Mouse (Mus musculus) gastrocnemius, postnatal 10 days (tissue): ENCODE results near the gene Ttll12. TPM values are rescaled to one million over a fixed set of nuclear protein-coding genes. Genes with fewer than 3 reads are reported as not detected.

Experiments
- DNase-seq: peaks from one replicate; pipeline ENCODE4 v3.0.0; 2021; ENCODE audit warnings: mixed read lengths
- total RNA-seq, 2 experiments: library from RNA; stranded (reverse); gene quantifications; 2 replicates each; pipeline ENCODE4 v1.2.3; 2021

The Ttll12 gene
- total RNA-seq, 2 experiments from 2014 or later, result 9.4 to 13.0 TPM

DNA sequence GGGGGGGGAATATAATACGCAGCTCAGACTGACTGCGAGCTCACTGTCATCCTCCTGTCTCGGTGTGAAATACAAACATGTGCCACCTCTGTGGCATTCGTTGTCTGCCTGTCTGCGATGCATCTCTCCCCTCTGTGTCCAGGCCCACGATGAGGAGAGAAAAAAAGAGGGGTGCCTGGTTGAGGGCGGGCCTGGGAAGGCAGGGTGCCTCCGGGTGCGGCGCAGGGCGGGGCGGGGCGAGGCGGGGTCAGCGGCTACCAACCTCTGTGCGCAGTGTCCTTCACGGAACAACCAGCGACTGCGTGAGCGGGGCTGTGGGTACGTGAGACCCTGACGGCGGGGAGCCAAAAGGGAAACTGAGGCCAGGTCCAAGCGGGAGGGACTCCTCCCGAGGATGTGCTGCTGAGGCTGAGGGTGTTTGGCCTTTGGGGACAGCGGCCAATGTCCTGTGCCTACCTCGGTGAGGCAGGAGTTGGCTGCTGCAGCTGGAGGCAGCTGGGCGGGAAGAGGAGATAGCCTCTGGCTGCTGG is 31.6 kb downstream of the Ttll12 start, which contains the start of the genes Tspo and Mcat:
Gene Tspo (plus strand): TSS at position 266 of the 530 bp plus-strand sequence.
Gene Mcat (minus strand): TSS at position 461 of the 530 bp plus-strand sequence.
- peak; percentile 62 for DNase-seq

DNA sequence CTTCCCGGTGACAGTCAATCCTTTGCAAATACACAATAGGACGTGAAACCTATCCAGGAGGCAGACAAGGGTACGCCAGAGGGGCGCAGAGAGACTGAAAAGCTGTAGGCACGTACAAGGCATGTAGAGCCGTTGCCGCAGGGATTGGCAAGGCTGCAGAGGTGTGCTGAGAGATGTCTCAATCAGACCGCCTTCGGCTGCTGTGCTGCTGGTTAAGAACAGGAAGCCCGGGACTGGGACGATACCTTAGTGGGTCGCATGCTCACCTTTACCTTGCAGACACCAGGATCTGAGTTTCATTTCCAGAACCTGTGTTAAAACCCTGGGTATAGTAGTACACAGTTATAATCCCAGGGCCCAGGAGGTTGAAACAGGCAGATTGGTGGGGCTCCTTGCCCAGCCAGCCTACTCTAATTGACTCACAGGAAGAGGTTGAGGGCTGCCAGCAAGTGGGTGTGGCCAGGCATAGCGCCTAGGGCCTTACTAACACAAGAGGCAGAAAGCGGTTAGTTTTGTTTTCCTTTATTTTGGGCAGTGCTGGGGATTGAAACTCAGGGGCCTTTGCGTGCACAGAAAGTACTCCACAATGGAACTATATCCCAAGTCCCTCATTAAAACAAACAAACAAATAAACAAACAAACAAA is 32.2 kb downstream of the Ttll12 start:
- peak; percentile 83 for DNase-seq

DNA sequence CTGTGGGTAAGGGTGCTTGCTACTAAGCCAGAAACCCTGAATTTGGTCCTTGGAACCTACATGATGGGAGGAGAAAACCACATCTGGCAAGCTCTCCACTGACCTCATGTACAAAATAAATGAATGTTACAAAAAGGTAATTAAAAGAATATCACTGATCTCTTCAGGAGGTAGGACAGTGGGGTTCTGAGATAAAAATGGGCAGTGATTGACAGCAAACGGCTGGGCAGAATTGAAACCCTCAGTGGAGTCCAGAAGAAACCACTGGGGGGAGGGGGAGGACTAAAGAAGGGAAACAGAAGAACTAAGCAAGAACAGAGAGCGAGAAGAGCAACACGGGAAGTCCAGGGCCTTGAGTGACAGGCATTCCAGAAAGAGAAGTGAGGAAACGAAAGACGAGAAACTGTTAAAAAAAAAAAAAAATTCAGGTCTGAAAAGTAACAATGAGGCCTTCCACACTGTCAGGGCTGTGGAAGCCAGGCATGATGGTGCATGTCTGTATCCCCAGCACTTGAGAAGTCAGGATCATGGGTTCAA is 33.9 kb downstream of the Ttll12 start:
- DNase-seq, result no peak

DNA sequence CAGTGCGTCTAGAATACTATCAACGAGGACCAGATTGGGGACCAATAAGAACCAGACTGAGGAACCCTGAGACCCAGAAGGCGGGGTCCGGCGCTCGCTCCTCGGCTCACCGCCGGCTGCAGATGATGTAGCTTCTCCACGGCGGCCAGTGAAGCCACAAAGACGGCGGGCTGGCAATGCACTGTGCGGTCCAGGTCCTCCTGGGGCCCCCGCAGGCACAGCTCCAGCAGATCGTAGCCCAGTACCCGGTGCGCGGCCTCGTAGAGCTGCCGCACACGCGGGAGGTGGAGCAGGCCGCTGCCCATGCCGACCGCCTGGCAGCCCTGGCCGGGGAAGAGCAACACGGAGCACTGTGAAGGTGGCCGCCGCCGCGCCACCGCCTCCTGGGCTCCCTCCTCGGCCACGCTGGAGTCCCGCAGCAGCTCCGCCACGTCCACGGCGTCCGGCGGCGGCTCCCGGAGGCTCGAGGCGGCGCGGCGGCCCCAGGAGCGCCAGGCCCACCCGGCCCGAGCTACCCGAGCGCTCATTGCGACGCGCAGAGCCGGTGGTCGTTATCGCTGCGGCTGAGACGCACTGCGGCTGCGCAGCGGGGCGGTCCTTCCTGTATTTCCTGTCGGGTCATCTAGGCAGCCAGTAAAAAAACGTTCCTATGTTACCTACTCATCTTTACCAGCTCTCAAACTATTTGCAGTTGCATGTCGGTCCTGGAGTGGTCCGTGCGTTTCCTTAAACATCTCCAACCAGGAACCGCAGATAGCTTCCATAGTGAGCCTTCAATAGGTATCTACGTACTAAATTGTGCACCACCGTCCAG is 39.6 kb downstream of the Ttll12 start:
- peak; percentile 82 for DNase-seq

DNA sequence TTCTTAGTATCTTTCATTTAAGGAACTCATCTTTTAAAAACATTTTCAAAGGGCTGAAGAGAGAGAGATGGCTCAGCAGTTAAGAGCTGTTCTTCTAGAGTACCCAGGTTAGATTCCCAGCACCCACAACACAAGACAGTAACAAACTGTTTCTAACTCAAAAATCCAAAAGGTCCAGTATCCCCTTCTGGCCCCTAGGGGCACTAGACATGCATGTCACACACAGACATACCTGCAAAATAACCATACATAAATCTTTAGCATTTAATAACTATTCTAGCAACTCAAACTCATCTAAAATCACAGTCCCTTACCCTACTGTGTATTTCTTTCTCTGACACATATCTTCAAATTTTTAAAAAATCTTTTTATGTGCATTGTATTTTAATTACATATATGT is 41.1 kb downstream of the Ttll12 start:
- no peak for DNase-seq

DNA sequence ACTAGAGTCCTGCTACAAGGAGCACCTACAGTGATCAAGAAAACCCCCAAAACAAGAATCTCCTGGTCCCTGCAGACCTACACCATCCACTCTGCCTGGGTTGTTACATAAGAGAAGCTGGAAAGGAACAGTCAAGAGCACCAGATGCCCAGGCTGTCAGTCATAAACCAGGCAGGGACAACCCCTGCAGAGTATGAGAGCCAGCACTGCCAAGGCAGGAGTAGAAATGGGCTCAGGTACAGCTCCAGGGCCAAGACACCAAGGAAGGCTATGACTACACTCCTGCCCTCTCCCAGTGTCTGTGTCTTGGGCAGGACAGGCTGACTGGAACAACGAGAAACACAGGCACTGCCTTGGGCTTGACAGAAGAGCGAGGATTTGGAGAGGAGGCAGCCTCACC is 44.8 kb downstream of the Ttll12 start:
- no peak for DNase-seq

DNA sequence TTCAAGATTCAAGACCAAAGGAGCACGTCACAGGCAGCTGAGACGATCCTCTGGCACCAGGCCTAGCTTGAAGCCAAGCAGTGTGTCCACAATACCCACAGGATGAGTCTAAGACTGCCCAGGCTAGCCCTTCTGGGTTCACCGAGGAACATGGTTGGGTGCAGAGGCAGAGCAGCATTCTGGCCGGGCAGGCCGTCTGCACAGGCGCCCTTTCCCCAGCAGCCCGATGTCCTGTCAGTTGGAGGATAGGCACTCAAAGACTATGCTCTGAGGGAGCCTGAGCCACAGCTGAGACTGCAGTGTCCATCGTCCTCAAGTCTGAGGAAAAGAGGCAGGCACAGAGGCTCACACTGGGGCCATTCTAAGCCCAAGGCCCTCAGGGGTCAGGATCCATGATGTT is 47.8 kb downstream of the Ttll12 start:
- DNase-seq, result no peak

DNA sequence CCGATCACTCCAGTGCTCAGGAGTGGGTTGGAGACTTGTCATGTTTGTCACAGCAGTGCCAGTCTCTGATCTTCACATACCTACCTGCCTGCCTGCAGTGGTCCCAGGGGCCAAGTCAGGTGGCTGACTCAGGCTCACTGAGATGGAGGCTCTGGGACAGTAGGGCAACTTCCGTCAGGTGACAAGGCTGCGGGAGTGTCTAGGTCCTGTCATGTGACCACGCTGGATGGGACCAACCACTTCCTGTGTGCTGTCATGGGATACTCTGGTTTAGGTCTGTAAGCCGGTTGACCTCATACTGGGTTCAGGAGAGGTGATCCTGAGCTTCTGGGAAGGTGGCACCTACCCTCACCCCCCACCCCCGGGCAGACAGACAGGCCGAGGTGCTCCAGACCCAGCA is 48.9 kb downstream of the Ttll12 start:
- DNase-seq, result no peak

DNA sequence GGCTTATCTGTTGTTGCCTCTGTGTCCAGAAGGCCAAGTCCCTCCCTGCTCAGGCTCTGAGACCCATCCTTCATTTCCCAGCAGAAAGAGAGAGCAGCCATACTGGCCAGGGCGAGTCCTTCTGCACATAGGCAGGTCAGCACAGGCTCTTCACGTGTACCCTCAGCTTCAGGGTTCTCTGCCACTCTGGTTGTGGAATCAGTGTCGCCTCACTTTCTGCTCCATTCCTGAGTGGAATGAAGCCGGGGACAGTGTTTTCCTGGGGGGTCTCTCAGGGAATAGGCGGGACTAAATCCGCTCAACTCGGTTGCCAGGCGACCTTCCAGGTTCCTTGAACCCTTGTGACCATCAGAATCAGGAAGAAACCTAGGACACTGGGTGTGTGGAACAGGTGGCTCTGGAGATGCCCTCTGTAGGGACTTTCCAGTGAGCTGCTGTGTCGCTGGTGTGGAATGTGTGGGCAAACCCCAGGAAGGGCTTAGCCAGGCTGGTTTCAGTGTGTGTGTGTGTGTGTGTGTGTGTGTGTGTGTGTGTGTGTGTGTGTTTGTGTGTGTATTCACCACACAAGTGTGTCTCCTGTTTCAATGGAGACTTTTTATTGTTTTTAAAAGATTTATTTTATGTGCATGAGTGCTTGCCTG is 53.2 kb downstream of the Ttll12 start:
- no peak for DNase-seq

DNA sequence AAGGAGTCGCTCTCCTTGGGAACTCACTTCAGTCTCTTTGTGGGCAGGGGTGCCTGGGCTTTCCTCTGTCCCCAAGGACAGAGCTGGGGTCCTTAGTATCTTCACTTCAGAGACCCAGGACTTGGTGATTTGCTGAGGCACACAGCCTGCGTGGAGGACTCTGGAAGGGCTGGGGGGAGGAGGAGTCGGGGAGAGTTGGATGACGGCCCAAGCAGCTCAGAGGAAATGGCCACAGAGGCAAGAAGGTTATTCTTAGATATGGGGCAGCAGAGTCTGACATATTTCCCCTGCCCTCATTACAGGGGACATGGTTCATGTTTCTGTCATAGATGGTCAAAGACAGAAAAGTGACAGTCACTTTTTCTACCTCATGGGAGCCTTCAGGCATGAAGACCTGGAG is 55.1 kb downstream of the Ttll12 start:
- DNase-seq, result peak; percentile 64

DNA sequence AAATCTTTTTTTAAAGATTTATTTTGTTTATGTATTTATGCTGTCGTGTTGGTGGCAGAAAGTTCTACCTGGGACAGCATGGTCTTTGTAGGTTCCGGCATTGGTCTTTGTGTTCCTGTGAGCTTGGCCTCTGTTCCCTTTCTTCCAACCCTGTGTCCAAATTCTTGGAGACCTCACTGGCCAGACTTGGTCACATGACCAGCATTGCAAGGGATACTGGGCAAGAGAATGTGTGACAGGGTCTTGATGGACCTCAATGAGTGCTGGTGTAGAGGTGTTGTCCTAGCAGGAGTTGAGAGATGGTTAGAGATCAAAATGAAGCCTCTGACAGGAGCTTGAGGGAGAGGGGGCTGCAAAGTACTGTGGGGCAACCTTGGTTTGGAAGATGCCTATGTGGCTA is 56.1 kb downstream of the Ttll12 start:
- no peak for DNase-seq

DNA sequence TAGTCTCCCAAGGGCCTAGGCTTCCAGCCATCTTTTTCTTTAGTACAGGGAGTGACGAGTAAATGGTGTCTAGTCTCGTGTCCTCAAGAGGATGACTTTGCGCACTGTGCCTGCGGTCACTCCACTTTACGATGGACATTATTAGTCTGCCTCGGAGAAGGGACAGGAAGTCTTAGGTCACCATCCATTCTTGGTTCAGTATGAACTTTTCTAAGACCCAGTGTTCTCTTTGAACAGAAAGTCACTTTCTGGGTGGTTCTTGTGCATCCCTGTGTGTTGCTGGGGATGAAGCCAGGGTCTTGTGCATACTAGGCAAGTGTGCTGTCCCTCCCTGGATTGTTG is 59.1 kb downstream of the Ttll12 start:
- DNase-seq, result no peak

DNA sequence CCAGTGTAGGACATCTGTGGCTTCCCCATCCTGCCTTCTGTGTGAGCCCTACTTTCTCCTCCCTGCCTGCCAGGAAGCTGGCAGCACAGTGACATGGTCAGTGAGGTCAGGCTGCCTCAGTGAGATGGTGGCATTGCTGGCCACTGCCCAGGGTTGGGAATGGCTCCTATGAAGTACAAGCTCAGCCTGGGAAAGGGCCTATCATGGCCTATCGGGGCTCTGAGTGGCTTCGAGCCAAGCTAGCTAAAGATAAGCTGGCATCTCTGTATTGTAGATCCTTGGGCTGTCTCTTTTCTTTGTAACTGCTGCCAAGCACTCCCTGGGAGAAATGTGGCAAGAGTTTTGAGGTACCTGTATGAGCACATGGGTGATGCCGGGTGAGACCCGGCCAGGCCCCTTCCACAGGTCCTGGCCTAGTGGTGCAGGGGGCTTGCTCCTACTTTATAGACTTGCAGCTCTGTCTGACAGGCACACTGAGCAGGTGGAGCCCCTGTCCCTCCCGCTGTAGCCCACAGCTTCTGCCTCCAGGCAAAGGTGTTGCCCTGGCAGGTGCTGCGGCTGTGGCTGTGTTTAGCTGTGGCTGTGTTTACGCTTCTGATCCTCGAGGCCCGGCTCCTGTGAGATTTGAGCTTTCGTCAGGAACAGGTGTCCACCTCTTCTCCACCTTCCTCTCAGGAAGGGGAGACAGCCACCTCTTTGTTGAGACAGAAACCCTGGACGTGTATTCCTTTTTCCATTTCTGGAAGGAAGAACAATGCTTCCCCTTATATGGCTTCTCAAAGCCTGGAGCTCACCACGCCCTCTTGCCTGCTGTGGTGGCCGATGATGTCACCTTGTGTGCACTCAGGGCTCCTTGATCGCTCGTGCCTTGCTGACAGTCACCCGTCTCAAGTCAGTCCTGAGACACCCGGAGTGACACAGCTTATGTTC is 59.7 kb downstream of the Ttll12 start:
- no peak for DNase-seq

DNA sequence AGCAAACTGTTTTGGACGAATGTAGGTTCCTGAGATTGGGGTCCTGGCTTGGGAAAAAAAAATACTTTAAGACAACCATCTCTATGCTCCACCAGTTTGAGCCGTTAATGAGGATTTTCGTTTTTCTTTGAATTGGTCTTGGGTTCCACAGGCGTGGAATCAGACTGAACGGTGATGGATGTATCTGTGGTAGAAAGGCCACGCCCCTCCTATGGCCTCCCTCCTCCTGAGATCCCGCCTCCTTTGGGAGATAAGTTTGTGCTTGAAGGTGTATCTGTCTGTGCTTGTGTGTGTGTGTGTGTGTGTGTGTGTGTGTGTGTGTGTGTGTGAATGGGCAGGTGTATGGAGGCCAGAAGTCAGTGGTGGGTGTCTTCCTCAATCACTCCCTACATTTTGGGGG is 62.4 kb downstream of the Ttll12 start:
- no peak for DNase-seq

DNA sequence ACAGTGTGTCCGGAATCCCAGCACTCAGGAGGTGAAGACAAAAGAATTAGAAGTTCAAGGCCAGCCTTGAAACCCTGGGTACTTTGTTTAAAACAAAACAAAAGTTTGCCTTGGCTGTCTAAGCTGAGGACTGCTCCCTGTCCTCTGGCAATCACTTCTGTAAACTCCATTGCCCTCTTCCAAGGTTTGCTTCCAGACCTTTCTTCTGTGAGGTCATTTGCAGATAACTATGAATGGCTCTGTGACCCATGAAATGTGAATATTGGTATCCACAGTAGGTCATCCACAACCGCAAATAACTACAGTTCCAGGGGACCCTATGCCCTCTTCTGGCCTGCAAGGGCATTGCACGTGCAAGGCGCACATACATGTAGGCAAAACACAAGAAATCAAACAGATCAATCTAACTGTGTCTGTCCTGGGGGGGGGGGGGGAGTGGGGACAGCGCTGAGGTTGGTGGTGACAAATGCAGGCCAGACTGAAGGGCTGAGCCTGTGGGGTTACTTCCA is 62.9 kb downstream of the Ttll12 start:
- no peak for DNase-seq

DNA sequence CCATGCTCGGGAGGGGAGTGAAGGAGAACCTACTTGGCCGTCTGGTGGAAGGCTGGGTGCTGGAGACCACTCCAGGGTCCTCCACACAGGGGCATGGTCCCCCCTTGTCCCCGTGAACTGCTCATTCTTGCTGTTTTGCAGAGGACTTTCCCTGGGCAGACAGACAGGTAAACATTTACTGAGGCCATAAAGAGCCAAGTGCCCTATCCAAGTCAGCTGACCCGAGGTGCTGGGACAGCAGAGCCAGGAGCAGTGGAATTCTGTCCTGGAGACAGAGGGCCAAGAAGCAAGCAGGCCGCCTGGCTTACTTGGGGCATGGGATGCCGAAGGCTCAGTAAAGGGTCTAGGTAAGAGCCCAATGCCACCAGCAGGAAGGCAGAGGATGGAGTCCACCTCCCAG is 64.3 kb downstream of the Ttll12 start:
- no peak for DNase-seq

DNA sequence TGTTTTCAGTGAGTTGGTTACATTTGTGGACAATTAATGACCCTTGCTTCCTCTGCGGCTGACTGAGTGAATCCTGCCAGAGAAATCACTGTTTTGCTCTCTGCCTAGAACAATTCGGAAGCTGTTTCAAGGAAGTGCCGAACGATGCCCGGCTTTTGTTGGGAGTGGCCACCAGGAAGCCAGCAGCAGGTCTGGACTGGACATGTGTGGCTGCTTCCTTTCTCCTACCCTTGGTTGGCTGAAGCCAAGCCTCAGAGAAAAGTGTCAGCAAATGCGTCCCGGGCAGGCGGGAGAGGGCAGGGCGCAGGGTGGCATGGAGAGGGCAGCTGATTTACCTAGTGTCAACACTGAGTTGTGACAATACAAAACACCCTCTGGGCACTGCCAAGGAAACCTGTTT is 64.7 kb downstream of the Ttll12 start:
- DNase-seq, result no peak

DNA sequence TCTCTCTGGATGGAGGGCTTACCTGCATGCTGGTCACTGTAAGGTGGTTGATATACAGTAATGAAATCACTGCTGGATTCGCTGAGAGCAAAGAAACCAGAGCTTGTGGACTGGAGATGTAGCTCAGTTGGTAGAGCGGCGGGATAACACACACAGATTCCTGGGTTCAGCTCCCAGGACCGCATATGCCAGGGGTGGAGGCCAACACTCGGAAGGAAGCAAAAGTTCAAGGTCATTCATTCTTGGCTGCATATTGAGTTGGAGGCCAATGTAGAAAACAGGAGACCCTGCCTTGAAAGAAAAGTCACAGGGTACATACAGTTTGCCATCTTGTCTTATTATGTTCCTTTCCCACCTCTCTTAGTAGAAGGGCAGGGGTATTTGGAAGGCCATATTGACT is 65.2 kb downstream of the Ttll12 start:
- DNase-seq, result no peak

DNA sequence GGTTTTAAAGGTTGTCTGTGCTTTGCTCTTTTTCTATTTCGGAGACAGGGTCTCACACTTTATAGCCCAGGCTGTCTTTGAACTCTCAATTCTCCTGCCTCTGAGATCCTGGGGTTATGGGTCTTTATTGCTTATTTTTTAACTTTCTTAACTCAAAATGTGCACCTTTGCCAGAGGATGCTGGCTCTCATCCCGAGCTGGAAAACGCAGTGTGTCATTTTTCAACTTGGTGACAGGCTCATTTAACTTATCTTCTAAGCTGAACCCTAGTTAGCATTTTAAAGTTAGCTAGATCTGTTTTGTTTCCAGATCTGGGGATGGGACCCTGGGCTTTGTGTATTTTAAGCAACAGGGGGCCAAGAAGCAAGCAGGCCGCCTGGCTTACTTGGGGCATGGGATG is 66.1 kb downstream of the Ttll12 start:
- DNase-seq, result no peak

DNA sequence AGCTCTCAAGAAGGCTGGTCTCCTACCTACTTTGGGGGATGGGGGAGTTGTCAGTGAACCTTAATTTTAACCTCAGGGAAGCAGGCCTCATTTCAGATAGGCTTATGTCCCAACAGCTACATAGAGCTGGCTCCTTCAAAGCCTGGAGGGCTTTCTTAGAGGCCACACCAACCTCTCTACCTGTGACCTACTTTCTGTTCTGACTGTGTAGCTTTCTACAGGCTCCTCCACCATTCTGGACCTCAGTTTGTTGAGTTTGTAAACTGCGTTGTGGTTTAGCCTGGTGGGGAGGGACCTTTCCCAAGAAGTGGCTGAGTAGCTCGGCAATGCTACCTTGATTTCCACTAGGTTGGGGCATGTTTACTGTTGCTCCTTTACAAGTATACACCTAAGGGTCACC is 67.2 kb downstream of the Ttll12 start:
- no peak for DNase-seq

DNA sequence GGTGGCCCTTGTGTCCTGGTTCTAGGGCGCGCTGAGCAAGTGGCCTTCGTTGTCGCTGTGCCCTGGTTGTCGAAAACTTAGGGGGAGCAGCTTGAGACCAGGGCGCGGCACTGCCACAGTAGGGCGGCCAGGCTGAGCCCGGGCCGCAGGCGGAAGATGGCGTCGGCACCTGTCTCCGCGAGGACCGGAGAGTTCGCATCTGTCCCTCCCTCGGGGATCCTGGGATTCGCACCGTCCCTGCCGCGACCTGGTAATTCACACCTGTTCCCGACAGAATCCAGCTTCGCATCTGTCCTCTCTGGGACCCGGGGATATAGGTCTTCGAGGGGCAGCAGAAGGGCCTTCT is 67.9 kb downstream of the Ttll12 start:
- no peak for DNase-seq
